Mouse (Mus musculus) T-helper 1 cell (primary cell): ENCODE results near the gene Ssu2.

Experiments
- in situ Hi-C: fragments of 300-600 bp; cut with MboI, MseI; formaldehyde crosslinking; loops from one replicate; pipeline ENCODE4 v1.15.1; 2025; ENCODE audit warnings: high pct_unique_total_duplicates

Gene Ssu2

DNA sequence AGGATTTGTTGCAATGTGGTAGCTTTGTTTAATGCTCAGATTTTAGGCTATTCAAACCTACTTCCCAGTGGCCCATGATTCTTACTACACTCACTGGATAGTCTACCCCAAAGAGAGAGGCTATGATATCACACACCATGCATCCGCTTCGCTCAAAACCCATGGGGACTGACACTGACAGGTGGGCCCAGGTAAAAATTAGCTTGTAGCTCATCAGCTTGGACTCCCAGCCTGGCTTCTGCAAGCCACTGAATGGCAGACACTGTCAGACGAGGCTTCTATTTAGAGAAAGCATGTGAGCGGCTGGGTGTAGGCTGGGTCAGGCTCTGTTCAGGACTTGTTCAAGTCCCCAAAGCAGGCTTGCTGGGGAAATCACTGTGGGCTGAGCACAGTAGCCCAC is 37.4 kb downstream of the Ssu2 start:
- in situ Hi-C loops: no loop called here

DNA sequence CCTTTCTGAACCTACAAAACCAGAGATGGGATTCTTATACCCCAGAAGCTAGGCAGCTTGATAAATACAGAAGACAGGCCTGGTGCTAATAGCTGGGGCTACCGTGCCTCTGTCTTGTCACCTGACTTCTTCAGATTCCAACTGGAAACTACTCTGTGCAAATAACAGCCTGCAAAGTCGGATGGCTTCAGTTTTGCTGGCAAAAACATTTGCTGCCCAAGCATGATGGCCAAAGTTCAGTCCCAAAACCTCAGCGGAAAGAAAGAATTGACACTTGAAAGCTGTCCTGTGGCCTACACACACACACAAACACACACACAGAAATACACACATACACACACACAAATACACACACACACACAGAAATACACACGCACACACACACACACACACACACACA is 48.8 kb downstream of the Ssu2 start:
- in situ Hi-C loops: no loop called here

DNA sequence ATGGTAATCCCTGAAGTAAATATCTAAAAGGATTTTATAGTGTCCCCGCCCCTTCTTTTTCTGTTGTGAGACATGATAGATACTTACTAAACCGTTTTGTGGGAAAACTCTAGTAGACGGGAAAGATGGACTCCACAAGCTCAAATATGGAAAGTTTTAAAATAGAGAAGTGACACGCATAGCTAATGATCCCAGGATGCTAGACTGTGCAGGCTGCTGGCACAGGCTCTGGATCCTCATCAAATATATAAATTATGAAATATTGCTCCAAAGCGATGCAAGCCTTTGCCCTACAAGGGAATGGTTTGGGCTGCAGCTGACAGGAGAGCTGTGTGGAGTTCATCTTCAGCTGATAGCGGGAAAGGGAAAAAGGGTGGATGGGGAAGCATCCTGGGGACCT is 50.2 kb downstream of the Ssu2 start:
- in situ Hi-C loops: no loop called here

DNA sequence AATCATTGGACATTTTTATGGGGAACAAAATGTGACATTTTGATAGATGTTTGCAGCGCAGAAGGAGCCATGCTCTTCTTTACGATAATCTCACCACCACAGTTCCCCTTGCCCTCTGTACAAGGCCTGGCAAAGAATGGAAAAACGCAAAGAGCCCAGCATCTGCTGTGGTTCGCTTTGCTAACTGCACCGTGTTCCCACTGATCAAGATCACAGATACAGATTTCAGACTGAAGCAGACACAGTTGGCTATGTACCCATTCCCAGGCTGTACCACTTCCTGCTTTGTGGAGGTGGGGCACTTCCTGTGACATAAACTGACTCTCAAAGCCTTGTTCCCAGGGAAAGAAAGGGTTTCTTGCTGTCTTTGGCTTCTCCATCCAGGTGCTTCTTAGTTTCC is 53.9 kb downstream of the Ssu2 start:
- in situ Hi-C loops: no loop called here

DNA sequence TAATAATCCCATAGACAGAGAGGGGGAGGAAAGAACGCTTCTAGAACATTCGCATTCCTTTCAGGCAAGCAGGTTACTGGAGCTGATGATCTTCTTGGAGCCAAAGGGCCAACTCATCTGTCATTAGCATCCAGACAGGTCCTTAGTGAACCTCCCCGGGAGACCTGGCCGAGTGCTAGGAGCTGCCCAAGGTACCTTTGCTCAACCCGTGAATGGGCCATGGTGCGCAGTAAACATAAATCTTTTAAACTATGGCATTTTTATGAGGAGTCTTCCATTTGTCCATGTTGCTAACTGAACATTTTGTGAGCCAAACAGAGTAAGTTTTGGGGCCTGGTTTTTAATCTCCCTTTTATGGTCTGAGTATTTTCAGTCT is 56.6 kb downstream of the Ssu2 start:
- in situ Hi-C loops: no loop called here

DNA sequence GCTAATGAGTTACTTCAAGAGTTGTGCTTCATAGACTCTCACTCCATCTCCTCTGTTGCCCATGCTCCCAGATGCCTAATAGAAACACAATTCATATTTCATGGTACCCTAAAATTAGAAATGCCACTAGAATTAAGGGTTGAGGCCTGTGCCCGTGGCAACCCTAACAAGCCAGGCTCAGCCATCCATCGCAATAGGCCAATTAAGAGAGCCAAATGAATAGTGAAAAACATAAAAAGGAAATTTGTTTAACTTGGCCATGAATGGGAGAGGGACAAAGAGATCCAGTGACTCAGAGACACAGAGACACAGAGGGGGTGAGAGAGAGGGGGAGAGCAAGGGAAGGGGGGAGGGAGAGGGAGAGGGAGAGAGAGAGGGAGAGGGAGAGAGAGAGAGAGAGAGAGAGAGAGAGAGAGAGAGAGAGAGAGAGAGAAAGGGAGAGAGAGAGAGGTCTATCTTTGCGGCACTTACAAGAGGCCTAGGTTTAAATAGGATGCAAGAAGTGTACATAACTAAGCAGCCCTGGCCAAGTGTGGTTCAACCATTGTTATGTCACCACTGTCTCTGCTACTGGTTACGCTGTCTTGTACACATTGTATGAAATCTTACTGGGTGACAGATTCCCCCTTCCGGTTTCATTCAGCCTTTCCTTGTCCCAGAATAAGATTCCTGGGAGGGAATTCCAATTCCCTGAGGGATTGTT is 57.2 kb downstream of the Ssu2 start:
- in situ Hi-C loops: no loop called here

DNA sequence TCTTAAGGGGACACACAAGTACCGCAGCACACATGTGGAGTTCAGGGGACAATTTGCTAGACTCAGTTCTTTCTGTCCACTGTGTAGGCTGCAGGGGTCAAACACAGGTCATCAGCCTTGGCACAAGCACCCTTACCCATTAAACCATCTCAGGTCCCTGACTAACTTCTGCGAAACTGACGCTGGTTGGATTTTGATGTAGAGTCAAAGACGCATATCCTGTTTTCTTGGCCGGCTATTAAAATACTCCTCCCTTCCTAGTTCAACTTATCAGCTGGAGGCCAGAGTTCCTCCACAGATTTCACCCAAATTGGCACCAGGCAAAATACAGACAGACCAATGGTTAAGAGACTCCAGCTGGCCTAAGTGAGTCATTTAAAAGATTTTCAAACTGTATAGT is 60.0 kb downstream of the Ssu2 start:
- in situ Hi-C loops: no loop called here

DNA sequence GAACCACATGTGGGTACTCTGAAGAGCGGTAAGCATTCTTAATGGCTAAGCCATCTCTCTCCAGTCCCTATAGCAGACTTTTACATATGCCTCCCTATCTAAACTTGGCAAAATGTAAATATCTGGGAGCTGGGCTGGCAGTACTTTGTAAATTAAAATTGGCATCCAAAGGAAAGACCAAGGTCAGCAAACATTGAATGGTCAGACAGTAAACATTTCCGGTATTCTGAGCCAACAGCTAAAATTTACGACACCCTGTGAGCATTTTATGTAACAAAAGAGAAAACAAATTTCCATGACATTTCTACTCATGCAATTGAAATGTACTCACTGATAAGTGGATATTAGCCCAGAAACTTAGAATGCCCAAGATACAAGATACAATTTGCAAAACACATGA is 62.6 kb downstream of the Ssu2 start:
- in situ Hi-C loops: no loop called here

DNA sequence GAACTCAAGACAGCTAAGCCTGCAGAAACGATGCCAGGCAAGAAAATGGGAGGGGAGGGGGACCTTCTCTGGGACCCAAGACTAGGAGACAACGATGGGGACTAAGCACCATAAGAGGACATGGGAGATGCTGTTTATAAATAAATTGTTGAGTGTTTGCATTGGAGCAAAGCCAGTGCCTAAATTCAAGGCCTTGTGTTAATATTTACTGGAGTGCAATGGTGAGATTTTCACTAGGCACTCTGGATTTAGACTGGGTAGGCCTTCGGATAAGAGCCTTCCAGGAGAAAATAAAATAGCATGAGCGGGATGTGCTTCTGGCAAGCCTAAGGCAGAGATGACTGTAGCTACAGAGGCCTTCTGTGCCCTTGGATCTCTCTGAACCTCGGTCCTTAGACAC is 64.9 kb downstream of the Ssu2 start:
- in situ Hi-C loops: no loop called here

DNA sequence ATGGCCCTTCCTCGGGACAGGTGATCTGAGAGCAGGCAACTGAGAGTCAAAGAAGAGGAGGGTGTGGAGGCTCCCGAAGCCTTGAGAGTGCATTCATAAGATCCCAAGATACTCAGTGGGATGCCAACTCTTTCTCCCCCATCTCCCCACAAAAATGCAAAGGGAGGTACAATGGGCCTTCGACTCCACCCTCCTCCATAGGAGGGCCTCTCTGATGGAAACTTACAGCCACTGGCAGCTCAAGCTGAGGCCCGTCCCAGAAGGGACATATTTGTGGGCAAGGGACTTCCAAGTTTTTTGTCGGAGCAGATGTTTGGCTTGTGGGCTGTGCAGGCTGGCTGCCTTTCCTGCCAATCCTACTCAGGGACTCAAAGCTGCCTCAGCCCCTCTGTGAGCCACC is 67.1 kb downstream of the Ssu2 start:
- in situ Hi-C loops: no loop called here

DNA sequence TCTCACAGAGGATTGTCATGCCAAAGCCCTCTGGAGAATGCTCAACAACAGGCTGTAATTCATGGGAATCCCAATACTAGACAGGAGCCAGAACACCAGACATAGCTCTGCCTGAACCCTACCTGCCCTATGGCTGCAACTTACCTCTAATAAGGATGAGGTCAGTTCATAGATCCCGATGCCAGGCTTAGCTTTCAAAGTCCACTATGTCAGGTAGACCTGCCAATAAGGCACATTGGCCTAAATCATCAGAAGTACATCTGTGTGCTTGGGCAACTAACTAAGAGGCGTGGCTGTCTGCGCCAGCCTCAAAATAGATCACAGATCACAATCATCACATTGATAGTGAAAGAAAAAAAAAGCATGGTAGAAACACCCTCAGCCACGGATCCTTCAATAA is 68.4 kb downstream of the Ssu2 start:
- in situ Hi-C loops: no loop called here

DNA sequence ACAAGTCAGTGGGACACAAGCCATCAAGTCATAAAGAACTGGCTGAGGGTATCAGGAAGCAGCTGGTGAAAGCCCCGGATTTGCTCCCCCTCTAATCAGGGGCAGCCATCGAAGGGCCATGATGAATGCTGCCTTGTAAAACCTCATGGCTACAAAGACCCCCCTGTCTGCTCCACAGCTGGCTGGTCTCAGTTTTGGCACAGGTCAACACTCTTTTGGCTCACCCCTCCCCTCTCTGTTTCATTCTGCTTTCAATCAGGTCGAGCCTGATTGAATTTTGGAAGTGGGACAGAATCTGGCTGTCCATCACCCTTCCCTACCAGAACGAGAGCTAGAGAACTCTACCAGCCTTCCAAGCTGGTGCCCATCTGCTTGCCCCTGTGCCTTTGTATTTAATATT is 76.4 kb downstream of the Ssu2 start:
- in situ Hi-C loops: no loop called here

DNA sequence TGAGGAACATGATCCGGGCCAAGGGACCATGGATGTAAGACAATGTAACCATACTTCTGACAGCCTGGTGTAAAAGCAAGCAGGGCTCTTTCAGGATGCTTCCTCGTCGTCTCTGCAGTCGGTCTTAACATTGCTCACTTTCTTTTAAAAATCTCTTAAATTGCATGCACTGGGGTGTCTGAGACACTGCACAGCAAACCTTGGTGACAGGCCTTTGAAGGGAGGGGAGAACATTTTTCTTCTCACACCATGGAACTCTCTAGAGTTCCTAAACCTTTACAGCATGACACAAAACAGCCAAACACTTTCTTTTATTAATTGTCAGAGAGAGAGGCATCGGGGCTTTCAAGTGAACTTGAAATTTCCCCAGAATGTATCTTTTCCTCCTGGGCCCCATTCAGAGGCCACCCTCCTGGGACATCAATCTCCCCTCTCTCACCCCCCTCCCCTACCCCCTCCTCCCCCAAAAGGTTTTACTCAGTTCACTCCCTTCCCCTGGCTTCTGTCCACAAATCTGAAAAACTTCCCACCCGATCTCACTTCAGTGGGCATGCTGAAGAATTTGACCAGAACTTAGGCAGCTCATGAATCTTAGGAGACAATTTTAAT is 78.4 kb downstream of the Ssu2 start:
- in situ Hi-C loops: no loop called here
